Mouse (Mus musculus): ENCODE measurements around the gene Zbtb1. TPM values are rescaled to one million over a fixed set of nuclear protein-coding genes. Genes with fewer than 3 reads are reported as not detected.
A peak's percentile ranks its signal among the peaks of the same experiment; 100 is the strongest.

Gene Zbtb1
- polyA plus RNA-seq, 1 experiment from 2014 or later = 10.1 TPM

- H3K4me3 ChIP-seq = no peak overlapping the region
- H3K4me2 ChIP-seq (replicated peaks) = no peak overlapping the region
- WGBS = 59% methylated on average over 1 of the region's 1 CpGs
- no peak for ATAC-seq (ENCODE audit: low FRiP score, low read depth)
- H3K36me3 ChIP-seq = peaks cover 8% of the 10 kb centered on the region
- no peaks in the 10 kb centered on the region for H3K9me3 ChIP-seq
- H3K27ac ChIP-seq = no peak overlapping the region
- no peak overlapping the region for H3K9ac ChIP-seq
- peaks cover 11% of the 10 kb centered on the region for H3K4me1 ChIP-seq
- H3K27me3 ChIP-seq = no peaks in the 10 kb centered on the region
These were observed 9.2 kb upstream of the Zbtb1 start for GRCm38 (mm10) chr12:76360868-76361267.

- peaks cover 17% of the 10 kb centered on the region for H3K4me1 ChIP-seq
- H3K4me2 ChIP-seq (replicated peaks) = no peak overlapping the region
- H3K9me3 ChIP-seq = no peaks in the 10 kb centered on the region
- WGBS = 54% methylated on average over 9 of the region's 9 CpGs
- no peak for ATAC-seq (ENCODE audit: low FRiP score, low read depth)
- H3K36me3 ChIP-seq = peaks cover 8% of the 10 kb centered on the region
- no peak overlapping the region for H3K9ac ChIP-seq
- no peaks in the 10 kb centered on the region for H3K27me3 ChIP-seq
- no peak overlapping the region for H3K4me3 ChIP-seq
- H3K27ac ChIP-seq = no peak overlapping the region
These were observed 8.4 kb upstream of the Zbtb1 start for GRCm38 (mm10) chr12:76361405-76362302.

- H3K9ac ChIP-seq = no peak overlapping the region
- H3K27me3 ChIP-seq = no peaks in the 10 kb centered on the region
- no peak overlapping the region for H3K4me3 ChIP-seq
- H3K4me2 ChIP-seq (replicated peaks) = no peak overlapping the region
- H3K27ac ChIP-seq = no peak overlapping the region
- ATAC-seq (ENCODE audit: low FRiP score, low read depth) = no peak
- H3K9me3 ChIP-seq = no peaks in the 10 kb centered on the region
- H3K4me1 ChIP-seq = peaks cover 24% of the 10 kb centered on the region
- 81% methylated on average over 9 of the region's 9 CpGs for WGBS
- H3K36me3 ChIP-seq = peaks cover 5% of the 10 kb centered on the region
These were observed 7.8 kb upstream of the Zbtb1 start for GRCm38 (mm10) chr12:76362303-76362676.

- ATAC-seq (ENCODE audit: low FRiP score, low read depth) = no peak
- WGBS = 84% methylated on average over 3 of the region's 3 CpGs
- no peak overlapping the region for H3K4me2 ChIP-seq (replicated peaks)
- no peaks in the 10 kb centered on the region for H3K36me3 ChIP-seq
- peaks cover 38% of the 10 kb centered on the region for H3K4me1 ChIP-seq
- peak overlapping the region; percentile 26; the same call in 1 of the 2 replicates for H3K9ac ChIP-seq
- H3K27me3 ChIP-seq = no peaks in the 10 kb centered on the region
- no peak overlapping the region for H3K27ac ChIP-seq
- no peak overlapping the region for H3K4me3 ChIP-seq
- no peaks in the 10 kb centered on the region for H3K9me3 ChIP-seq
These were observed 3.8 kb upstream of the Zbtb1 start for GRCm38 (mm10) chr12:76366276-76366675.

GRCm38 (mm10) chr12:76367096-76367995, 2.7 kb upstream of the Zbtb1 start:
- Histone ChIP-seq H3K36me3 (no peaks in the 10 kb centered on the region), H3K9ac (peak overlapping the region; percentile 99), H3K27me3 (no peaks in the 10 kb centered on the region), H3K9me3 (no peaks in the 10 kb centered on the region), H3K27ac (peak overlapping the region; percentile 100; the same call in 1 of the 2 replicates), H3K4me2 (replicated peaks) (peak overlapping the region; percentile 92), H3K4me1 (peaks cover 39% of the 10 kb centered on the region), H3K4me3 (peak overlapping the region; percentile 95)
- no peak for ATAC-seq (ENCODE audit: low FRiP score, low read depth)
- WGBS = 11% methylated on average over 14 of the region's 14 CpGs

- no peaks in the 10 kb centered on the region for H3K27me3 ChIP-seq
- H3K27ac ChIP-seq = peak overlapping the region; percentile 100; the same call in 1 of the 2 replicates
- no peaks in the 10 kb centered on the region for H3K9me3 ChIP-seq
- WGBS = 5% methylated on average over 9 of the region's 9 CpGs
- peaks cover 47% of the 10 kb centered on the region for H3K4me1 ChIP-seq
- peak overlapping the region; percentile 95 for H3K4me3 ChIP-seq
- ATAC-seq (ENCODE audit: low FRiP score, low read depth) = no peak
- no peaks in the 10 kb centered on the region for H3K36me3 ChIP-seq
- H3K9ac ChIP-seq = peak overlapping the region; percentile 99
- peak overlapping the region; percentile 92 for H3K4me2 ChIP-seq (replicated peaks)
These were observed 1.8 kb upstream of the Zbtb1 start for GRCm38 (mm10) chr12:76368201-76368789.

DNA sequence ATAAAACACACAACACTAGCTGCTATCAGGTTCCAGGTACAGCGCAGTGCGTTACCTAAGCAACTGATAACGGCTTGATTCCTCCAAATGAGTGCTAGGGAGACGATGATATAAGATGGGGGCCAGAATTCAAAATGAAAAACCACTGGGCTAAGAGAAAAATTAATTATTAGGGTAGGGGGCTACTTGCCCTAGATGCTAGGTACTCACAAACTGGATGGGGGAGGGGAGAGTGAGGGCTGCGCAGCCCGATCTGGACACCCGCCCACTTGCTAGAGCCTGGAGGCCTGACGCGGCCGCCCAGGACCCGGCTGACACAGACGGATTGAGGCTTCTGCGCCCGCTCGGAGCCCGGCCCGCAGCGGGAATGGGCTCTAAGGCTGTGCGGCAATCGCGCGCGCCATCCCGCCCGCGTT, 1.3 kb upstream of the Zbtb1 start:
- H3K27ac ChIP-seq = peak overlapping the region; percentile 100
- peak; percentile 9; the same call in 1 of the 2 replicates for ATAC-seq (ENCODE audit: low FRiP score, low read depth)

GRCm38 (mm10) chr12:76369206-76369977, 674 bp upstream of the Zbtb1 start, which contains the start of gene Zbtb25:
Zbtb25 (minus strand) TSS chr12:76369602.
- peak within 1 kb of the TSS; percentile 100 for H3K27ac ChIP-seq
- peak; percentile 78 for ATAC-seq (ENCODE audit: low FRiP score, low read depth)
- WGBS = under 1% methylated on average over 92 of the region's 96 CpGs
- peak within 1 kb of the TSS; percentile 95 for H3K4me3 ChIP-seq
- H3K4me2 ChIP-seq (replicated peaks) = peak within 1 kb of the TSS; percentile 92
- peak within 1 kb of the TSS; percentile 99 for H3K9ac ChIP-seq
- H3K36me3 ChIP-seq = no peaks in the 10 kb centered on the region
- H3K27me3 ChIP-seq = no peaks in the 10 kb centered on the region
- peaks cover 58% of the 10 kb centered on the region for H3K4me1 ChIP-seq
- H3K9me3 ChIP-seq = no peaks in the 10 kb centered on the region

More for the DNA sequence above, 1.3 kb upstream of the Zbtb1 start:
- peak overlapping the region; percentile 95 for H3K4me3 ChIP-seq
- no peaks in the 10 kb centered on the region for H3K9me3 ChIP-seq
- H3K36me3 ChIP-seq = no peaks in the 10 kb centered on the region
- H3K4me2 ChIP-seq (replicated peaks) = peak overlapping the region; percentile 92
- peaks cover 52% of the 10 kb centered on the region for H3K4me1 ChIP-seq
- H3K27me3 ChIP-seq = no peaks in the 10 kb centered on the region
- H3K9ac ChIP-seq = peak overlapping the region; percentile 99
- WGBS = 2% methylated on average over 26 of the region's 26 CpGs

- Histone ChIP-seq H3K4me3 (peak overlapping the region; percentile 95), H3K27ac (peak overlapping the region; percentile 100), H3K4me2 (replicated peaks) (peak overlapping the region; percentile 92), H3K9me3 (no peaks in the 10 kb centered on the region), H3K36me3 (no peaks in the 10 kb centered on the region), H3K27me3 (no peaks in the 10 kb centered on the region), H3K9ac (peak overlapping the region; percentile 99), H3K4me1 (peaks cover 60% of the 10 kb centered on the region)
- WGBS = under 1% methylated on average over 62 of the region's 63 CpGs
- ATAC-seq (ENCODE audit: low FRiP score, low read depth) = peak; percentile 54
These were observed 935 bp downstream of the Zbtb1 start for GRCm38 (mm10) chr12:76370831-76371571.

GRCm38 (mm10) chr12:76372046-76372445, 2.0 kb downstream of the Zbtb1 start:
- no peaks in the 10 kb centered on the region for H3K27me3 ChIP-seq
- no peak for ATAC-seq (ENCODE audit: low FRiP score, low read depth)
- H3K4me3 ChIP-seq = peak overlapping the region; percentile 95
- no peaks in the 10 kb centered on the region for H3K36me3 ChIP-seq
- H3K27ac ChIP-seq = no peak overlapping the region
- H3K4me2 ChIP-seq (replicated peaks) = peak overlapping the region; percentile 92
- H3K9ac ChIP-seq = peak overlapping the region; percentile 99
- H3K4me1 ChIP-seq = peaks cover 51% of the 10 kb centered on the region
- H3K9me3 ChIP-seq = no peaks in the 10 kb centered on the region
- WGBS = 25% methylated on average over 7 of the region's 7 CpGs

Measured in limb, embryonic 13.5 days (tissue).